Mouse (Mus musculus): ENCODE data around the gene Txnip. TPM values are rescaled to one million over a fixed set of nuclear protein-coding genes. Genes with fewer than 3 reads are reported as not detected.

The Txnip gene
- polyA plus RNA-seq, 1 experiment: 75.5 TPM

DNA sequence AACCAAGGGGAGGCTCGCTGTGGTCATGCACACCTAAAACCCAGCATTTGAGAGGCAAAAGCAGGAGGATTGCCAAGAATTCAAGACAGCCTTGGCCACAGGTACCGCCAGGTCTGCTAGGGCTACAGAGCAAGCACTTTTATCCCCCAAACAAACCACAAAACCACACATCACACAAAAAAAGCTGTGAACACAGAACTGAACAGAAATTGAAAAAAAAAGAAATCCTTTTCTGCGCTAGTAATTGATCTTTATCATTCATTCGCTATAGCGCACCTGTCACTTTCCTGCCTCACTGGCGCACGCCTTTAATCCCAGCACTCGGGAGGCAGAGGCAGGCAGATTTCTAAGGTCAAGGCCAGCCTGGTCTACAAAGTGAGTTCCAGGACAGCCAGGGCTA is 5.5 kb downstream of the Txnip start:
- Histone ChIP-seq H3K4me1 (ENCODE audit: control insufficient read depth, insufficient read depth, low read length) (no peaks in the 10 kb centered on the region; the same call in 1 of the 2 replicates), H3K36me3 (ENCODE audit: control insufficient read depth, insufficient read depth, low read length) (peaks cover 5% of the 10 kb centered on the region), H3K4me3 (ENCODE audit: control insufficient read depth, low read depth, low read length) (no peak overlapping the region), H3K27me3 (ENCODE audit: control insufficient read depth, insufficient read depth, low read length) (no peaks in the 10 kb centered on the region), H3K27ac (ENCODE audit: control insufficient read depth, insufficient read depth, low read depth, low read length) (no peak overlapping the region)
- no peak for TF ChIP-seq POLR2A (IDR thresholded peaks at IDR 0.05; ENCODE audit: control insufficient read depth, low read depth, low read length)
- TF ChIP-seq CTCF (IDR thresholded peaks at IDR 0.05; ENCODE audit: control insufficient read depth, insufficient read depth, insufficient replicate concordance, low read depth, low read length): no peak

DNA sequence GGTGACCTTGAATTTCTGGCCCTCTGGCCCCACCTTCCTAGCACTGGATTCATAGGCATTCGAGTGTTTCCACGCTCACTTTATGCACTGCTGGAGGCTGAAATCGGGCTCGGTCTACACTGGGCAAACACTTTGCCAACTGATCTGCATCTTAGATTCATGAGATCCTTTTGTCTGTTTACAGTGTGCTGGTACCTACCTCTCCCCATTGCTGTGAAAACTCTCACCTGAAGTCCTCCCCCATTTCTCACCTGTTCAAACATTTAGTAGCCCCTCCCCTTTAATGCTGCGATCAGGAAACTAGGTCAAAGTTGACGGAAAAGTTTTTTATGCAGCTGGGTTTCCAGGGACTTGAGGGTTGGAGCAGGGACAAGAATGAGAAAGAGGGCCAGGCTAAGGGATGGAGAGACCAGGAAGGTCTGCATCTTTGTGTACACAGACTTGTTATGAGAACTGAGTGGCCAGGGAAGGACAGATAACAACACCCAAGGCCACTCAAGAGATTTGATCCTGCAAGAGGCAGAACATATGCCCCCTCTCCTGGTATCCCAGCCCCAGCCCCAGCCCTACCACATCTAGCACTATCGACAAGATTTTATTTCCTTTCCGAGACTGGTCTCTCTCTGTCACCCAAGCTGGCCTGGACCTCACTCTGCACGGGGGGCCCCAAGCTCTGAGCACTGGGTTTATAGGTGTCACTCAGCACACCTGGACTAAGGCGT is 6.3 kb downstream of the Txnip start:
- H3K4me1 ChIP-seq (ENCODE audit: control insufficient read depth, insufficient read depth, low read length): no peaks in the 10 kb centered on the region; the same call in 1 of the 2 replicates
- H3K36me3 ChIP-seq (ENCODE audit: control insufficient read depth, insufficient read depth, low read length): peaks cover 5% of the 10 kb centered on the region
- H3K27me3 ChIP-seq (ENCODE audit: control insufficient read depth, insufficient read depth, low read length): no peaks in the 10 kb centered on the region
- no peak overlapping the region for H3K4me3 ChIP-seq (ENCODE audit: control insufficient read depth, low read depth, low read length)
- TF ChIP-seq POLR2A (IDR thresholded peaks at IDR 0.05; ENCODE audit: control insufficient read depth, low read depth, low read length) (no peak), CTCF (IDR thresholded peaks at IDR 0.05; ENCODE audit: control insufficient read depth, insufficient read depth, insufficient replicate concordance, low read depth, low read length) (no peak)
- H3K27ac ChIP-seq (ENCODE audit: control insufficient read depth, insufficient read depth, low read depth, low read length): peak overlapping the region; percentile 51; the same call in 1 of the 2 replicates

DNA sequence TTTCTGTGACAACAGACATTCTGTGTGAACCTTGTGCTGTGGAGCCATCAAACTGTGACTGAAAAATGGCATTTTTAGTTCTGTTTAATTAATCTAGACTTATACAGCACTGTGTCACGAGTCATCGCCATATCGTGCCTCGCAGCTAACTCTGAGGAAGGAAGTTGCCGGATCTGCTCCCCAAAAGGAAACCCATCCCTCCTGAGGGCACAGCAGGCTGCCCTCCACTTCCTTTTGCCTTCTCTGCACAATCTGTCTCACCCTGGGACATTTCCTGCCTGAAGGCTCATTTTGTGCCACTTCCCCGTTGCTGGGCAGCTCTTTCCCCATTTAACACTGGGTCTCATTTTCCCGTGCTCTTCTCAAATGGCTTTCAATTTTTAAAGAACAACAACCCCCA is 6.9 kb downstream of the Txnip start:
- peaks cover 5% of the 10 kb centered on the region for H3K36me3 ChIP-seq (ENCODE audit: control insufficient read depth, insufficient read depth, low read length)
- H3K27ac ChIP-seq (ENCODE audit: control insufficient read depth, insufficient read depth, low read depth, low read length): peak overlapping the region; percentile 39; the same call in 1 of the 2 replicates
- peaks cover 4% of the 10 kb centered on the region for H3K4me1 ChIP-seq (ENCODE audit: control insufficient read depth, insufficient read depth, low read length)

DNA sequence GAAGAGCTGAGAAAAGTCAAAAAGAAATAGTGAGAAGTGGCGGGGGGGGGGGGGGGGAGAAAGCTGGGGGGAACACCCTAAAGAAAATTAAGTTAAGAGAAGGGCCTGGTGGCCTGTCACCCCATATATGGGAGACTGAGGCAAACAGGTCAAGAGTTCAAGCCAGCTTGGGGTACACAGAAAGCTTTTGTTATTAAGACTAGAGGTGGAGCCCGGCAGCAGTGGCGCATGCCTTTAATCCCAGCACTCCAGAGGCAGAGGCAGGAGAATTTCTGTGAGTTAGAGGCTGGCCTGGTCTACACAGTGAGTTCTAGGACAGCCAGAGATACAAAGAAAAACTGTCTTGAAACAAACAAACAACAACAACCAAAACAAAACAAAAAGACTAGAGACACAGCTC is 7.3 kb downstream of the Txnip start:
- peaks cover 4% of the 10 kb centered on the region for H3K4me1 ChIP-seq (ENCODE audit: control insufficient read depth, insufficient read depth, low read length)
- H3K27ac ChIP-seq (ENCODE audit: control insufficient read depth, insufficient read depth, low read depth, low read length): no peak overlapping the region
- H3K36me3 ChIP-seq (ENCODE audit: control insufficient read depth, insufficient read depth, low read length): peaks cover 4% of the 10 kb centered on the region
- no peaks in the 10 kb centered on the region for H3K27me3 ChIP-seq (ENCODE audit: control insufficient read depth, insufficient read depth, low read length)
- no peak overlapping the region for H3K4me3 ChIP-seq (ENCODE audit: control insufficient read depth, low read depth, low read length)
- no peak for TF ChIP-seq POLR2A (IDR thresholded peaks at IDR 0.05; ENCODE audit: control insufficient read depth, low read depth, low read length)
- no peak for TF ChIP-seq CTCF (IDR thresholded peaks at IDR 0.05; ENCODE audit: control insufficient read depth, insufficient read depth, insufficient replicate concordance, low read depth, low read length)

More for the DNA sequence above, 6.9 kb downstream of the Txnip start:
- Histone ChIP-seq H3K27me3 (ENCODE audit: control insufficient read depth, insufficient read depth, low read length) (no peaks in the 10 kb centered on the region), H3K4me3 (ENCODE audit: control insufficient read depth, low read depth, low read length) (no peak overlapping the region)
- TF ChIP-seq POLR2A (IDR thresholded peaks at IDR 0.05; ENCODE audit: control insufficient read depth, low read depth, low read length) (no peak), CTCF (IDR thresholded peaks at IDR 0.05; ENCODE audit: control insufficient read depth, insufficient read depth, insufficient replicate concordance, low read depth, low read length) (no peak)

DNA sequence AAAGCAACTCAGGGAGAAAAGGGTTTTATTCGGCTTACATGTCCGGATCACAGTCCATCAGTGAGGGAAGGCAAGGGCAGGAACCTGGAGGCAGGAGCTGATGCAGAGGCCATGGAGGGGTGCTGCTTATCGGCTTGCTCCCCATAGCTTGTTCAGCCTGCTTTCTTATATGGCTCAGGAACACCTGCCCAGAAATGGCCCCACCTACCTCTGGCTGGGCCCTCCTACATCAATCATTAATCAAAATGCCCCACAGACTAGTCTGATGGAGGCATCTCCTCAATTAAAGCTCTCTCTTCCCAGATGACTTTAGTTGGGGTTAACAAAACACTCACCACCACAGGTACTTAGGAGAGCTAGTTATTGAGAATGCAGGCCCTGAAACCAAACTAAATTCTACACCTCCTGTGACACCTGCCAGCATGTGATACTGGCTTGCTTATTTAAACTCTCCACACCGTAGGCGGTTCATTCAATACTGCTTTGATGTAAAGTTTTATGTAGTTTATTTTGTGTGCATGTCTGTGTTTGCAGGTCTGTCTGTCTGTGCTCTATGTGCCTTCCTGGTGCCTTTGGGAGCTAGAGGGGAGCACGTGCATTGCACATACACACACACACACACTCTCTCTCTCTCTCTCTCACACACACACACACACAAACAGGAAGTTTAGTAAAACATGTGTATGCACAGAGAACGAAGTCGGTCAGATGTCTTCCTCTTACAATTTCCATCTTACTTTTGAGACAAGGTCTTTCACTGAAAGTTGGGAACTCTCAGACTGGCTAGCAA is 9.1 kb downstream of the Txnip start:
- TF ChIP-seq CTCF (IDR thresholded peaks at IDR 0.05; ENCODE audit: control insufficient read depth, insufficient read depth, insufficient replicate concordance, low read depth, low read length) (no peak), POLR2A (IDR thresholded peaks at IDR 0.05; ENCODE audit: control insufficient read depth, low read depth, low read length) (no peak)
- H3K36me3 ChIP-seq (ENCODE audit: control insufficient read depth, insufficient read depth, low read length): no peaks in the 10 kb centered on the region
- no peaks in the 10 kb centered on the region for H3K27me3 ChIP-seq (ENCODE audit: control insufficient read depth, insufficient read depth, low read length)
- H3K27ac ChIP-seq (ENCODE audit: control insufficient read depth, insufficient read depth, low read depth, low read length): no peak overlapping the region
- no peak overlapping the region for H3K4me3 ChIP-seq (ENCODE audit: control insufficient read depth, low read depth, low read length)
- H3K4me1 ChIP-seq (ENCODE audit: control insufficient read depth, insufficient read depth, low read length): peaks cover 7% of the 10 kb centered on the region

DNA sequence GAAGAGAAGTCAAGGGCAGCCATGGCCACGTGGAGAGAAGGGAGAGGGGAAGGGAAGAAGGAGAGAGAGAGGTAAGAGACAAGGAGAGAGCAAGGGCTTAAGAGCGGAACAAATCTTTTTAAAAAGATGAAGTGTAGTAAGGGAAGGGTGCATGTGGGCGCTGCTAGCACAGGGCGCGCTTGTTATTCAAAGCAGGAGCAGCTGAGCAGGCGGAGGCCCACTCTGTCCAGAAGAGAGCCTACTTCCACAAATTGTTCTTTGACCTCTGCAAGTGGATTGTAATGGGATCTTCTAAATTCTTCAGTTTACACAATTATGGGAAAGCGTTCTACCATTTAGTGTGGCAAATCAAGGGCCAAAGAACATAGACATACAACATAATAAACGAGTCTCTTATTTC is 10.8 kb downstream of the Txnip start:
- Histone ChIP-seq H3K36me3 (ENCODE audit: control insufficient read depth, insufficient read depth, low read length) (no peaks in the 10 kb centered on the region), H3K27ac (ENCODE audit: control insufficient read depth, insufficient read depth, low read depth, low read length) (no peak overlapping the region), H3K4me3 (ENCODE audit: control insufficient read depth, low read depth, low read length) (no peak overlapping the region), H3K4me1 (ENCODE audit: control insufficient read depth, insufficient read depth, low read length) (peaks cover 7% of the 10 kb centered on the region), H3K27me3 (ENCODE audit: control insufficient read depth, insufficient read depth, low read length) (no peaks in the 10 kb centered on the region)
- TF ChIP-seq CTCF (IDR thresholded peaks at IDR 0.05; ENCODE audit: control insufficient read depth, insufficient read depth, insufficient replicate concordance, low read depth, low read length) (no peak), POLR2A (IDR thresholded peaks at IDR 0.05; ENCODE audit: control insufficient read depth, low read depth, low read length) (no peak)

DNA sequence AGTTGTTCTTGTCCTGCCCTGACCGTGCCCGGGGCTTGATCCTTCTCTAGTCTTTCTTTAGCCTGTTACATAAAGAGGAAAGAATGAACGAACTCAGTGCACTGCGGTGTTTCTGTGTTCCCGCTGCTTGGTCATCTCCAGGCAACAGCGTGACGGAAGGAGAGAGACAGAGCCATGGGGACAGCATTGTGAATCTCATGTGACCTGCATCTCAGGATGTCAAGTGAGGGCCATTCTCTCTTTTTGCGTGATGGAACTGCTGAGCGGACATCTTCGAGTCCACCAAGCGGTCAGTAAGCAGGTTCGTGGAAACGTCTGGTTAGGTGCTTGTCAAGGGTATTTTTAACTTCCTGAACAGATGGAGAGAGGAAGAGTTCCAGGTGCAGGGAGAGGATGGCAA is 11.7 kb downstream of the Txnip start:
- Histone ChIP-seq H3K4me1 (ENCODE audit: control insufficient read depth, insufficient read depth, low read length) (peaks cover 7% of the 10 kb centered on the region), H3K4me3 (ENCODE audit: control insufficient read depth, low read depth, low read length) (no peak overlapping the region; the same call in 1 of the 2 replicates), H3K27me3 (ENCODE audit: control insufficient read depth, insufficient read depth, low read length) (no peaks in the 10 kb centered on the region), H3K27ac (ENCODE audit: control insufficient read depth, insufficient read depth, low read depth, low read length) (no peak overlapping the region), H3K36me3 (ENCODE audit: control insufficient read depth, insufficient read depth, low read length) (no peaks in the 10 kb centered on the region)
- TF ChIP-seq POLR2A (IDR thresholded peaks at IDR 0.05; ENCODE audit: control insufficient read depth, low read depth, low read length) (no peak), CTCF (IDR thresholded peaks at IDR 0.05; ENCODE audit: control insufficient read depth, insufficient read depth, insufficient replicate concordance, low read depth, low read length) (no peak)
